Mouse (Mus musculus) liver, adult 2 months (tissue): ENCODE results near the gene Macf1.

Source experiments
- CTCF ChIP-seq: fragments of 200-500 bp; IDR thresholded peaks from 2 replicates; pipeline ENCODE4 v1.5.1; 2011; ENCODE audit warnings: low read depth, low read length, control low read depth
- POLR2A ChIP-seq: fragments of 200-500 bp; IDR thresholded peaks from 2 replicates; pipeline ENCODE4 v1.6.1; 2011; ENCODE audit warnings: low read length, control low read depth; ENCODE audit not compliant: insufficient read depth; ENCODE audit errors: extremely low read depth

DNA sequence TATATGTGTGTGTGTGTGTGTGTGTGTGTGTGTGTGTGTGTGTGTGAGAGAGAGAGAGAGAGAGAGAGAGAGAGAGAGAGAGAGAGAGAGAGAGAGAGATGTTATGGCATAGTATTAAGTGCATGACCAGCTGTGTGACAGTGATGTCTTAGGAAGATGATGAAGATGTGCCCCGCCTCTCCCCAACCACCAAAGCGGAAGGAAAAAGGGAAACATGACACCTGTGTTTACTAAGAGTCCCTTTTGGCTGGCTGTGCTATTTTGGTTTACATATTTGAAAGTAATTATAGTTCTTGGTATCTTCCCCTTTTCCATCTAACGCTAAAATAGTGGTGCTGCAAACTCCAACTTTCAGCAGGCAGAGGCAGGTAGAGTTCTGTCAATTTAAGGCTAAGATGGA lies 291.2 kb downstream of the Macf1 start:
- no peak for TF ChIP-seq CTCF
- TF ChIP-seq POLR2A: no peak
